Mouse (Mus musculus) heart, embryonic 10.5 days (tissue): ENCODE results near the gene Col8a2. TPM values are rescaled to one million over a fixed set of nuclear protein-coding genes. Genes with fewer than 3 reads are reported as not detected.

Experiments
- DNase-seq: peaks from one replicate; pipeline ENCODE4 v3.0.0-alpha.2; 2017; ENCODE audit warnings: low spot score
- H3K27ac ChIP-seq: fragments of 300-500 bp; sonication (generic); 2 replicates; pipeline ENCODE4 v1.5.1; 2016; ENCODE audit warnings: mild to moderate bottlenecking
- H3K27me3 ChIP-seq: fragments of 300-500 bp; sonication (generic); 2 replicates; pipeline ENCODE4 v1.6.1; 2016; ENCODE audit warnings: mild to moderate bottlenecking; ENCODE audit not compliant: poor library complexity, insufficient read depth, severe bottlenecking
- H3K36me3 ChIP-seq: fragments of 300-500 bp; sonication (generic); 2 replicates; pipeline ENCODE4 v1.6.1; 2016; ENCODE audit warnings: mild to moderate bottlenecking, moderate library complexity
- H3K4me1 ChIP-seq: fragments of 300-500 bp; sonication (generic); 2 replicates; pipeline ENCODE4 v1.6.1; 2016; ENCODE audit warnings: mild to moderate bottlenecking
- H3K4me3 ChIP-seq: fragments of 300-500 bp; sonication (generic); 2 replicates; pipeline ENCODE4 v1.5.1; 2016; ENCODE audit warnings: mild to moderate bottlenecking, moderate library complexity
- H3K9me3 ChIP-seq: fragments of 300-500 bp; sonication (generic); 2 replicates; pipeline ENCODE4 v1.6.1; 2016; ENCODE audit warnings: mild to moderate bottlenecking, moderate library complexity
- WGBS: fragments of 180-500 bp; shearing (Covaris S2); methylation state at CpG from one replicate; pipeline ENCODE4 v1.1.7; 2016; 5-methylcytosine and 5-hydroxymethylcytosine counted together
- polyA plus RNA-seq: library from polyadenylated mRNA; unstranded; fragments of >200 nt; fragmentation: Nextera tagmentation; extraction: Ambion mirVana; gene quantifications from 2 replicates; pipeline ENCODE4 v1.2.1, GENCODE M21; 2016

Gene Col8a2
- polyA plus RNA-seq, 1 experiment from 2014 or later, result 3.3 TPM

- H3K4me1 ChIP-seq, result peaks cover 80% of the 10 kb centered on the region
- H3K27ac ChIP-seq, result peak overlapping the region; percentile 100
- H3K27me3 ChIP-seq, result no peaks in the 10 kb centered on the region
- DNase-seq, result no peak
- H3K36me3 ChIP-seq, result peaks cover 11% of the 10 kb centered on the region
- 19% methylated on average over 9 of the region's 9 CpGs for WGBS
- peak overlapping the region; percentile 100 for H3K4me3 ChIP-seq
- no peaks in the 10 kb centered on the region for H3K9me3 ChIP-seq
These were observed 32.1 kb upstream of the Col8a2 start for GRCm38 (mm10) chr4:126254315-126255112.

GRCm38 (mm10) chr4:126255113-126256001 lies 31.2 kb upstream of the Col8a2 start:
- Histone ChIP-seq H3K27ac (peak overlapping the region; percentile 100), H3K27me3 (no peaks in the 10 kb centered on the region), H3K4me1 (peaks cover 83% of the 10 kb centered on the region), H3K9me3 (no peaks in the 10 kb centered on the region), H3K4me3 (peak overlapping the region; percentile 100), H3K36me3 (peaks cover 8% of the 10 kb centered on the region)
- DNase-seq, result no peak
- under 1% methylated on average over 50 of the region's 50 CpGs for WGBS

- Histone ChIP-seq H3K4me3 (peak within 1 kb of the TSS; percentile 100), H3K27ac (peak within 1 kb of the TSS; percentile 100), H3K27me3 (no peaks in the 10 kb centered on the region), H3K9me3 (no peaks in the 10 kb centered on the region), H3K36me3 (peaks cover 2% of the 10 kb centered on the region; the same call in 1 of the 2 replicates), H3K4me1 (peaks cover 83% of the 10 kb centered on the region)
- DNase-seq, result peak; percentile 94
- WGBS, result under 1% methylated on average over 58 of the region's 59 CpGs
These were observed 30.3 kb upstream of the Col8a2 start, which contains the start of gene Map7d1 for GRCm38 (mm10) chr4:126256131-126256791. Gene Map7d1 (minus strand): TSS chr4:126256343.

GRCm38 (mm10) chr4:126256967-126257881 lies 29.4 kb upstream of the Col8a2 start:
- H3K27me3 ChIP-seq, result no peaks in the 10 kb centered on the region
- peak; percentile 78 for DNase-seq
- whole genome bisulfite sequencing, result 4% methylated on average over 26 of the region's 26 CpGs
- H3K9me3 ChIP-seq, result no peaks in the 10 kb centered on the region
- peak overlapping the region; percentile 100 for H3K4me3 ChIP-seq
- H3K4me1 ChIP-seq, result peaks cover 80% of the 10 kb centered on the region
- 0 out of 2 replicates have a peak, but pooled peaks cover 2% of the 10 kb centered on the region for H3K36me3 ChIP-seq
- peak overlapping the region; percentile 100 for H3K27ac ChIP-seq

- H3K27ac ChIP-seq, result peak overlapping the region; percentile 90
- H3K27me3 ChIP-seq, result no peaks in the 10 kb centered on the region
- H3K4me3 ChIP-seq, result peak overlapping the region; percentile 44
- 31% methylated on average over 3 of the region's 3 CpGs for WGBS
- H3K9me3 ChIP-seq, result no peaks in the 10 kb centered on the region
- peaks cover 77% of the 10 kb centered on the region for H3K4me1 ChIP-seq
- DNase-seq, result no peak
- no peaks in the 10 kb centered on the region for H3K36me3 ChIP-seq
These were observed 27.5 kb upstream of the Col8a2 start for GRCm38 (mm10) chr4:126259063-126259462.

GRCm38 (mm10) chr4:126259523-126260160 lies 27.0 kb upstream of the Col8a2 start:
- Histone ChIP-seq H3K9me3 (no peaks in the 10 kb centered on the region), H3K36me3 (no peaks in the 10 kb centered on the region), H3K27ac (peak overlapping the region; percentile 90), H3K4me3 (peak overlapping the region; percentile 44), H3K4me1 (peaks cover 71% of the 10 kb centered on the region), H3K27me3 (no peaks in the 10 kb centered on the region)
- peak; percentile 90 for DNase-seq
- 0% methylated on average over 15 of the region's 15 CpGs for WGBS

GRCm38 (mm10) chr4:126260520-126261201 lies 25.9 kb upstream of the Col8a2 start:
- H3K27ac ChIP-seq, result peak overlapping the region; percentile 90
- H3K9me3 ChIP-seq, result no peaks in the 10 kb centered on the region
- H3K4me1 ChIP-seq, result peaks cover 64% of the 10 kb centered on the region
- no peaks in the 10 kb centered on the region for H3K27me3 ChIP-seq
- WGBS, result 2% methylated on average over 10 of the region's 10 CpGs
- H3K36me3 ChIP-seq, result no peaks in the 10 kb centered on the region
- peak overlapping the region; percentile 37 for H3K4me3 ChIP-seq
- peak; percentile 93 for DNase-seq

GRCm38 (mm10) chr4:126261266-126261665 lies 25.3 kb upstream of the Col8a2 start:
- 55% methylated on average over 6 of the region's 6 CpGs for WGBS
- Histone ChIP-seq H3K9me3 (no peaks in the 10 kb centered on the region), H3K4me1 (peaks cover 64% of the 10 kb centered on the region), H3K36me3 (no peaks in the 10 kb centered on the region), H3K27ac (peak overlapping the region; percentile 90), H3K27me3 (no peaks in the 10 kb centered on the region), H3K4me3 (peak overlapping the region; percentile 37; the same call in 1 of the 2 replicates)
- DNase-seq, result no peak

- DNase-seq, result no peak
- no peaks in the 10 kb centered on the region for H3K9me3 ChIP-seq
- WGBS, result 51% methylated on average over 7 of the region's 7 CpGs
- peak overlapping the region; percentile 86; the same call in 1 of the 2 replicates for H3K4me3 ChIP-seq
- peaks cover 63% of the 10 kb centered on the region for H3K4me1 ChIP-seq
- H3K36me3 ChIP-seq, result no peaks in the 10 kb centered on the region
- H3K27ac ChIP-seq, result peak overlapping the region; percentile 90
- H3K27me3 ChIP-seq, result no peaks in the 10 kb centered on the region
These were observed 24.9 kb upstream of the Col8a2 start for GRCm38 (mm10) chr4:126261675-126262074.

GRCm38 (mm10) chr4:126262119-126262807 lies 24.3 kb upstream of the Col8a2 start, which contains the start of gene Trappc3:
Gene Trappc3 (plus strand): TSS chr4:126262325.
- under 1% methylated on average over 46 of the region's 46 CpGs for WGBS
- H3K27ac ChIP-seq, result peak within 1 kb of the TSS; percentile 90
- peak; percentile 99 for DNase-seq
- H3K9me3 ChIP-seq, result no peaks in the 10 kb centered on the region
- peak within 1 kb of the TSS; percentile 86 for H3K4me3 ChIP-seq
- H3K27me3 ChIP-seq, result no peaks in the 10 kb centered on the region
- H3K36me3 ChIP-seq, result no peaks in the 10 kb centered on the region
- H3K4me1 ChIP-seq, result peaks cover 57% of the 10 kb centered on the region
